Mouse (Mus musculus) kidney, adult 2 months (tissue): ENCODE measurements around the gene Pclaf. TPM values are rescaled to one million over a fixed set of nuclear protein-coding genes. Genes with fewer than 3 reads are reported as not detected.

Experiments used
- DNase-seq: peaks from one replicate; pipeline ENCODE4 v3.0.0; 2021
- H3K27ac ChIP-seq: fragments of 200-500 bp; 2 replicates; pipeline ENCODE4 v1.5.1; 2012; ENCODE audit warnings: low read depth, low read length, control low read depth, inconsistent platforms; ENCODE audit not compliant: insufficient read depth
- H3K27me3 ChIP-seq: fragments of 200-500 bp; replicated peaks from 2 replicates; pipeline ENCODE4 v1.6.1; 2012; ENCODE audit warnings: mild to moderate bottlenecking, moderate library complexity, low read length, inconsistent platforms; ENCODE audit not compliant: control insufficient read depth, insufficient read depth
- H3K36me3 ChIP-seq: fragments of 200-500 bp; 2 replicates; pipeline ENCODE4 v1.6.1; 2012; ENCODE audit warnings: mild to moderate bottlenecking, moderate library complexity, low read length, inconsistent platforms; ENCODE audit not compliant: control insufficient read depth, insufficient read depth
- H3K4me1 ChIP-seq: fragments of 200-500 bp; 2 replicates; pipeline ENCODE4 v1.6.1; 2011; ENCODE audit warnings: low read length; ENCODE audit not compliant: control insufficient read depth, insufficient read depth
- H3K4me3 ChIP-seq: fragments of 200-500 bp; 2 replicates; pipeline ENCODE4 v1.5.1; 2011; ENCODE audit warnings: mild to moderate bottlenecking, low read depth, low read length, control low read depth; ENCODE audit not compliant: insufficient read depth
- CTCF ChIP-seq: fragments of 200-500 bp; conservative IDR thresholded peaks from 2 replicates; pipeline ENCODE4 v1.5.1; 2011; ENCODE audit warnings: low read depth, mild to moderate bottlenecking, control low read depth, low read length, moderate library complexity, mixed read lengths; ENCODE audit not compliant: insufficient read depth, insufficient read length
- POLR2A ChIP-seq: fragments of 200-500 bp; IDR thresholded peaks from one replicate; pipeline ENCODE4 v1.6.1; 2011; ENCODE audit warnings: low read depth, low read length, control low read depth
- WGBS: fragments of 180-500 bp; shearing (Covaris S2); methylation state at CpG from one replicate; pipeline ENCODE4 v1.1.7; 2018; 5-methylcytosine and 5-hydroxymethylcytosine counted together
- polyA plus RNA-seq: library from polyadenylated mRNA; depleted of rRNA; stranded (reverse); fragments of >200 nt; gene quantifications from 2 replicates; pipeline ENCODE4 v1.2.3, GENCODE M21; 2012; rRNA removed

The Pclaf gene
- polyA plus RNA-seq, 1 experiment = 0.47 TPM

GRCm38 (mm10) chr9:65917015-65917414 lies 27.0 kb downstream of the Pclaf start:
- no peak overlapping the region for H3K27ac ChIP-seq
- H3K4me1 ChIP-seq = no peaks in the 10 kb centered on the region
- no peak for DNase-seq
- WGBS = 69% methylated on average over 1 of the region's 1 CpGs
- TF ChIP-seq CTCF = no peak
- TF ChIP-seq POLR2A = no peak
- no peak overlapping the region for H3K4me3 ChIP-seq
- H3K36me3 ChIP-seq = no peaks in the 10 kb centered on the region
- H3K27me3 ChIP-seq = no peaks in the 10 kb centered on the region

- Histone ChIP-seq H3K27ac (no peak overlapping the region), H3K36me3 (no peaks in the 10 kb centered on the region), H3K4me3 (no peak overlapping the region), H3K27me3 (no peaks in the 10 kb centered on the region), H3K4me1 (no peaks in the 10 kb centered on the region)
- no peak for DNase-seq
- TF ChIP-seq POLR2A = no peak
- TF ChIP-seq CTCF = no peak
These were observed 38.4 kb downstream of the Pclaf start for GRCm38 (mm10) chr9:65928456-65928855.

- H3K36me3 ChIP-seq = no peaks in the 10 kb centered on the region
- no peaks in the 10 kb centered on the region for H3K27me3 ChIP-seq
- TF ChIP-seq POLR2A = no peak
- no peak for TF ChIP-seq CTCF
- DNase-seq = no peak
- no peak overlapping the region for H3K4me3 ChIP-seq
- no peak overlapping the region for H3K27ac ChIP-seq
- no peaks in the 10 kb centered on the region for H3K4me1 ChIP-seq
These were observed 39.8 kb downstream of the Pclaf start for GRCm38 (mm10) chr9:65929826-65930225.

GRCm38 (mm10) chr9:65937566-65937965 lies 47.5 kb downstream of the Pclaf start:
- DNase-seq = no peak
- Histone ChIP-seq H3K36me3 (no peaks in the 10 kb centered on the region), H3K4me3 (no peak overlapping the region), H3K27ac (no peak overlapping the region), H3K27me3 (no peaks in the 10 kb centered on the region), H3K4me1 (no peaks in the 10 kb centered on the region)
- no peak for TF ChIP-seq CTCF
- WGBS = 83% methylated on average over 2 of the region's 2 CpGs

GRCm38 (mm10) chr9:65951082-65951587 lies 61.1 kb downstream of the Pclaf start:
- Histone ChIP-seq H3K36me3 (no peaks in the 10 kb centered on the region), H3K27ac (no peak overlapping the region), H3K4me1 (no peaks in the 10 kb centered on the region), H3K27me3 (no peaks in the 10 kb centered on the region), H3K4me3 (no peak overlapping the region)
- TF ChIP-seq CTCF (no peak), POLR2A (no peak)
- 62% methylated on average over 3 of the region's 3 CpGs for WGBS
- DNase-seq = peak; percentile 68

Other genes with a start within 250 kb of the Pclaf start
- 139 and 147 TPM in 2 replicates for gene Oaz2, start 222.2 kb upstream of the Pclaf start, polyA plus RNA-seq
- gene Zfp609, start 62.7 kb upstream of the Pclaf start, polyA plus RNA-seq = 8.3 and 9.4 TPM in 2 replicates
- gene Trip4, start 18.6 kb downstream of the Pclaf start, polyA plus RNA-seq = 11.9 and 13.2 TPM in 2 replicates
- 4.0 and 4.3 TPM in 2 replicates for gene Csnk1g1, start 18.7 kb downstream of the Pclaf start, polyA plus RNA-seq
- 278 and 338 TPM in 2 replicates for gene Ppib, start 170.0 kb downstream of the Pclaf start, polyA plus RNA-seq
- 1.1 and 1.6 TPM in 2 replicates for gene Snx22, start 179.5 kb downstream of the Pclaf start, polyA plus RNA-seq
- gene Snx1, start 236.3 kb downstream of the Pclaf start, polyA plus RNA-seq = 74.3 and 76.7 TPM in 2 replicates
- gene Ciao2a, start 236.4 kb downstream of the Pclaf start, polyA plus RNA-seq = 23.3 and 39.9 TPM in 2 replicates